Mouse (Mus musculus) A20 (cell line): Measurements from ENCODE around the gene Mars.

Experiments used
- DNase-seq: peaks from one replicate; pipeline ENCODE4 v3.0.0-alpha.2; 2011; ENCODE audit warnings: low read depth, low spot score

Gene Mars

GRCm38 (mm10) chr10:127311476-127312355 lies at the start of gene Mars:
Mars (minus strand) TSS chr10:127311786.
- peak; percentile 96 for DNase-seq

- DNase-seq = peak; percentile 23
Observed at GRCm38 (mm10) chr10:127360714-127361113, 49.1 kb upstream of the Mars start.

- DNase-seq = no peak
Observed at GRCm38 (mm10) chr10:127355336-127355735, 43.8 kb upstream of the Mars start.

- no peak for DNase-seq
Observed at GRCm38 (mm10) chr10:127353909-127354895, 42.6 kb upstream of the Mars start, which contains the start of gene Inhbe. Inhbe (minus strand) TSS chr10:127354411.

GRCm38 (mm10) chr10:127352766-127353165 lies 41.2 kb upstream of the Mars start:
- DNase-seq = no peak

- peak; percentile 47 for DNase-seq
Observed at GRCm38 (mm10) chr10:127352187-127352586, 40.6 kb upstream of the Mars start.

GRCm38 (mm10) chr10:127351719-127352118 lies 40.1 kb upstream of the Mars start:
- DNase-seq = peak; percentile 48

GRCm38 (mm10) chr10:127351285-127351595 lies 39.7 kb upstream of the Mars start:
- DNase-seq = no peak

- DNase-seq = peak; percentile 81
Observed at GRCm38 (mm10) chr10:127350594-127351284, 39.2 kb upstream of the Mars start.

- DNase-seq = no peak
Observed at GRCm38 (mm10) chr10:127349810-127350209, 38.2 kb upstream of the Mars start.

GRCm38 (mm10) chr10:127348957-127349356 lies 37.4 kb upstream of the Mars start:
- peak; percentile 49 for DNase-seq

GRCm38 (mm10) chr10:127346173-127346572 lies 34.6 kb upstream of the Mars start:
- no peak for DNase-seq

GRCm38 (mm10) chr10:127343029-127343428 lies 31.4 kb upstream of the Mars start:
- no peak for DNase-seq

GRCm38 (mm10) chr10:127341891-127342639 lies 30.5 kb upstream of the Mars start, which contains the start of gene Gli1:
Gli1 (minus strand) TSS chr10:127341974.
- peak; percentile 88 for DNase-seq

GRCm38 (mm10) chr10:127341360-127341690 lies 29.7 kb upstream of the Mars start:
- DNase-seq = no peak

GRCm38 (mm10) chr10:127340577-127341359 lies 29.2 kb upstream of the Mars start:
- peak; percentile 20 for DNase-seq

GRCm38 (mm10) chr10:127339683-127340576 lies 28.3 kb upstream of the Mars start:
- DNase-seq = no peak

- DNase-seq = peak; percentile 91
Observed at GRCm38 (mm10) chr10:127338930-127339682, 27.5 kb upstream of the Mars start.
